Mouse (Mus musculus): Measurements from ENCODE around the gene Cd200.

Cd200 gene

DNA sequence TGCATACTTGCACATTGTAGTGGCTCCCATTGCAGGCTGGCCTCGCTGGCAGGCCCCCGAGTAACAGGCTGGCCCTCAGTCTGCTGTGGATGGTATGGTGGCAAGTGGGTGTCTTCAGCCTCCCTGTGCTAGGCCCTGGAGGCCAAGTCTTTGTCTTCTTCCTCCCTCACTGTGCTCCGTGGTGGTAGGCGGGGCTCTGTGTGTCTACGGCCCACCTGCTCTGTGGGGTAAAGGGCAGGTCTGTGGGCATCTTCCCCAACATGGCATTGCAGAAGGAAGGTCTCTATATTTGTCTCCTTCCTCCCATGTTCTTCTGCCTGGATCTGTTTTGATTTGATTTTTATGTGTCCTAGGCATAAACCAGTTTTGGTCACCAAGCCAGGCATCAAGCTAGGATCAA lies 74.0 kb downstream of the Cd200 start:
- no peak for DNase-seq (ENCODE audit: low read depth, low spot score)
- no peaks in the 10 kb centered on the region for H3K36me3 ChIP-seq (ENCODE audit: control insufficient read depth, insufficient read depth, low read length, poor library complexity, severe bottlenecking)
- H3K27me3 ChIP-seq (ENCODE audit: control insufficient read depth, insufficient read depth, low read length, poor library complexity, severe bottlenecking), result no peaks in the 10 kb centered on the region

GRCm38 (mm10) chr16:45334376-45334765 lies 74.5 kb downstream of the Cd200 start:
- DNase-seq (ENCODE audit: low read depth, low spot score), result no peak
- Histone ChIP-seq H3K36me3 (ENCODE audit: control insufficient read depth, insufficient read depth, low read length, poor library complexity, severe bottlenecking) (no peaks in the 10 kb centered on the region), H3K27me3 (ENCODE audit: control insufficient read depth, insufficient read depth, low read length, poor library complexity, severe bottlenecking) (no peaks in the 10 kb centered on the region)

DNA sequence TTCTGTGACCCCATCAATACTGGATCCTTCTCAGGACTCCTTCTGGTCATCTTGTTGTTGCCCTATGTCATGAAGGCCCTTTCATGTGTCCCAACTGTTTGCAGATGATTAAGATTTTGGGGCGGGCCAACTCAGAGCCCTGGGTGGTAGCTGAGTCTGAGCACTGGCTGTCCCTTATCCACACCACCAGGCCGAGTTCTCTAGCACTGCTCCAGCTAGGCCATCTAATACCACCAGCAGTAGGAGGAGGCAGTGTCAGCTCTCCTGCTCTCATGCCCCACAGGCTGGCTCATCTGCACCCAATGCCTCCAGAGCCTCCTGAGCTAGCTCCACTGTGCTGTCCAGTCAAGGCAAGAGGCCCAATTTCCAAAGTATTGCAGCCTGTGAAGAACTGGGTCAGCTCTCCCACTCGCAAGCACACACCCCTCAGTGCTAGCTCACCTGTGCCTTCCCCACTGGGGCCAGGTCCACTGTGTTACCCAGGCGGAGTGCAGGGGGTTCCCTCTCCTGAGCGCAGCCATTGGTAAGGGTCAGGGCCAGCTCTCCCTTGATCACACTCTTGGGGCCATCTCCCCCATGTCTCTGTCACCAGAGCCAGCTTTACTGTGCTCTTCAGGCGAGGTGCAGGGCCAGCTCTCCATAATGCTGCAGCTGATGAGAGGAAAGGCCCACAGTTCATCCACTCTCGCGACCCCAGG lies 75.0 kb downstream of the Cd200 start:
- DNase-seq (ENCODE audit: low read depth, low spot score), result no peak
- H3K27me3 ChIP-seq (ENCODE audit: control insufficient read depth, insufficient read depth, low read length, poor library complexity, severe bottlenecking), result no peaks in the 10 kb centered on the region
- H3K36me3 ChIP-seq (ENCODE audit: control insufficient read depth, insufficient read depth, low read length, poor library complexity, severe bottlenecking), result no peaks in the 10 kb centered on the region

DNA sequence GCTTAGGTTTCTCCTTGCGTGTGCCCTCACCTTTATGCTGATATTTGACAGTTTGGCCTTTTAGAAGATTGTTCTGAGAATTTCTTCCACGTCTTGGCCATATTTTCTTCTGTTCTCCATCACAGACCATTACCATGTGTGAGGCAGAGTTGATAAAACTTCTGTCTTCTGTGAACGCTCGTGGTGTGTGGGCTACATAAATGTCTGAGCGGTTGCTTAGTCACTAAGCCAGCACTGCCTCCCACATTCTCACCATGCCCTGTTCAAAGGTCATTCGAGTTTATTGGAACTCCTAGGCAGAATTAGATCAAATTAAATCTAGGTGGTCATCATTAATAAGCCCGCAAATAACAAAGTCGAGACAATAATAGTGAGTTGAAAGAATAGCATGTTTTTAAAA lies 76.3 kb downstream of the Cd200 start:
- H3K36me3 ChIP-seq (ENCODE audit: control insufficient read depth, insufficient read depth, low read length, poor library complexity, severe bottlenecking), result no peaks in the 10 kb centered on the region
- H3K27me3 ChIP-seq (ENCODE audit: control insufficient read depth, insufficient read depth, low read length, poor library complexity, severe bottlenecking), result no peaks in the 10 kb centered on the region
- no peak for DNase-seq (ENCODE audit: low read depth, low spot score)
